Mouse (Mus musculus) megakaryocyte, embryonic 14.5 days (primary cell): ENCODE measurements at regions not wholly inside any gene's neighbourhood (a gene's known extent, or its start where the extent isn't known, plus 50 kb on each side); places are given as distances from the start of the nearest gene placed in this dataset.

ENCODE experiments used
- FLI1 ChIP-seq: IDR thresholded peaks from 2 replicates; pipeline ENCODE4 v1.6.1; 2012; ENCODE audit warnings: low read length, inconsistent platforms, mixed read lengths
- GATA1 ChIP-seq: IDR thresholded peaks from 3 replicates; pipeline ENCODE4 v1.6.1; 2012; ENCODE audit warnings: mixed read lengths, low read length, inconsistent platforms, borderline replicate concordance

DNA sequence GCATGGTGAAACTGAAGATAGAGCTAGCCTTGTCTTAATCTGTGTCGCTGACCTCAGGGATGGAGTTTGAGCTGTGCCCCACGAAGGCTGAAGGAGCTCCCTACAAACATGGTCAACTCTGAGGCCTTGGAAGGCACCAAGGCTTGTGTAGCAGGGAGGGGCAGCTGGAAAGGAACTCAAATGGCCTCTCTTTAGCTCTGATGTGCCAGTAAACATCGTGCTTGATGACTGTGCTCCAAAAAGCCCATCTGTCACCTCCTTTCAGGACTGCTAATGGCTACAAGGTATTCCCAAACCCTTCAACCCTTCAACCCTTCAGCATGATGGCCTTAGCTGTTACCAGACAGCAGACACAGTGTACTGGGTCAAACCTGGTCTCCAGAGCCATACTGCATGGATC, 334.3 kb upstream of the Npvf start:
- TF ChIP-seq GATA1 (no peak), FLI1 (no peak)
